Mouse (Mus musculus) cerebral cortex, adult 2 months (tissue): Measurements from ENCODE around the gene Aldh3a2.

Experiments
- WGBS: fragments of 180-500 bp; shearing (Covaris S2); methylation state at CpG from one replicate; pipeline ENCODE4 v1.1.7; 2018; 5-methylcytosine and 5-hydroxymethylcytosine counted together

The Aldh3a2 gene

DNA sequence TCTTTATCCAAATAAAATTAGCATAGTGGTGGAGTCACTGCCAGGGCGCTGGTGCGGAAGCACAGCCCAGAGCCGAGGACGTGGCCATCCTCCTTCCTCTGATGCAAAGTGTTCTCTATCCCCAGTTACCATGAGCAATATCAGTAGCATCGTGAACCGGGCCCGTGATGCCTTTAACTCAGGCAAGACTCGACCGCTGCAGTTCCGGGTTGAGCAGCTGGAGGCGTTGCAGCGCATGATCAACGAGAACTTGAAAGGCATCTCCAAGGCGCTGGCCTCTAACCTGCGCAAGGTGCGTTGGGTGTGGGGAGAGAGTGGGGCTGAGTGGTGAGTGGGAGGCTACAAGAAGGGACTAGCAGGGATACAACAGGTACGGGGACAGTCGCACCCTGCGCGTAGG, 55.2 kb downstream of the Aldh3a2 start:
- WGBS: 39% methylated on average over 20 of the region's 20 CpGs

DNA sequence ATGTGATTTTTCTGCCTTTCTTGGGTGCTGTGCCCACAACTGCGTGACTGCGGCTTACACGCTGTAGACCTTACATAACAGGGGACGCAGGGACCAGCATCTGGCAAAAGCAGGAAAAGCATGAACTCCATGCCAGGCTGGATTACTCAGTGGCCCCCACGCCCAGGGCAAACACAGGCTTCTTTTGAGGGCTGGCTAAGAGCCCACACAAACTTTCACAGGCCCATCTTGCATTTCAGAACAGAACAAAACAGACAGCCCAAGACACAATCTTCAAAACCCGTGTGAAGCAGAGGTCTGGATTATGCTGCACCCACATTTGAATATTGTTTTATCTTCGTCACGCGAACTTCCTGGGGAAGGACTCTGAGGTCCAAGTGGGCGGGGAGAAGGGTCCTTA, 58.9 kb downstream of the Aldh3a2 start:
- WGBS: 67% methylated on average over 10 of the region's 10 CpGs

DNA sequence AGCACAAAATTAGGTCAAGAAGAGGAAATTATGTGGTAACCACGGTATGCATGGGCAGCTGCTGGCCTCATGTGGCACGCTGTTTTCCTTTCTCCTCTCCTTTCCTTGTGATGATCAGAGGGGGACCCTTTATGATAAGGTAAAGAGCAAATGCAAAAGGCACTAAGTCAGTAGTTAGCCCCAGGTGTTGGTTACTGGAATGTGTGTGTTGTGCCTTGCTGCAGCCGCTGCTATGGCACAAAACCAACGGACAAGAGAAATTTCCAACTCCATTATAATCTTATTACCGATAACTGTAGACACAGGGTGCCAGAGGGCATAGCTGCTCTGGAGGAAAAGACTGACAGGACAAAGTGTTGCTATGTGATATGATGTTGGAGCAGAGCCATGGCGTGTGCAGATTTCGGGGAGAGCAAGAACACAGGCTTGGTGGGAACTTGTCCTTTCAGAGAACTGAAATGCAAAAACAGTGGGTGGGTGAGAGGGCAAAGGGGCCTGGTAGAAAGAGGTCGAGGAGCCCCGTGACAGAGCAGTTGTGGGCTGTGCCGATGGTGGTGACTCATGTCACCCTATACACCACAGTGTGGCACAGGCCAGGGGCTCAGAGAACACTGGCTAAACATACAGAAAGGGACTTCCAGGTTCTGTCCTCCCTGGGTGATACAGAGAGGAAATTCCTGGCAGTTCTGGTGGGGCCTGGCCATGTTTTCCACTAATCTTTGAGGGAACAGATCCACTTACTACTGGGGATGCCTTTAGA, 59.6 kb downstream of the Aldh3a2 start, which contains the start of gene Aldh3a1:
Gene Aldh3a1 (plus strand): TSS at position 51 of the 760 bp plus-strand sequence.
- 82% methylated on average over 10 of the region's 10 CpGs for WGBS

DNA sequence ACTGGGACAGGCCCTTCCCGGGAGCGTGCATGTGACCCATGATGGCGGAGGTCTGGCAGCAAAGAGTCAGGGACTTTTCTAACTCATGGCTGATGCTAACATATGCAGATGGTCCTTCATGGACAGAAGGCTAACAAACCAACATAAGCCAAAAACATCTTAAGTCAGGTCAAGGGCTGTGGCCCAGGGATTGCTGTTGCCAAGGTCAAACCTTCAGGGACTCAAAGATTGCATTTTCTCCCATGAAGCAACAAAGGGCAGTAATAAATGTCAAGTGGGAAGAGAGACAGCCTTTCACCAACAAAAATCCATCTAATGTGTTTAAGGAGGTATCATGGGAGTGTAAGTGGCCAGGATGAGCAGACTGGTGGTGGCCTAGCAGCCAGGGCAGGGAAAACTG, 61.1 kb downstream of the Aldh3a2 start:
- 99% methylated on average over 3 of the region's 3 CpGs for WGBS

DNA sequence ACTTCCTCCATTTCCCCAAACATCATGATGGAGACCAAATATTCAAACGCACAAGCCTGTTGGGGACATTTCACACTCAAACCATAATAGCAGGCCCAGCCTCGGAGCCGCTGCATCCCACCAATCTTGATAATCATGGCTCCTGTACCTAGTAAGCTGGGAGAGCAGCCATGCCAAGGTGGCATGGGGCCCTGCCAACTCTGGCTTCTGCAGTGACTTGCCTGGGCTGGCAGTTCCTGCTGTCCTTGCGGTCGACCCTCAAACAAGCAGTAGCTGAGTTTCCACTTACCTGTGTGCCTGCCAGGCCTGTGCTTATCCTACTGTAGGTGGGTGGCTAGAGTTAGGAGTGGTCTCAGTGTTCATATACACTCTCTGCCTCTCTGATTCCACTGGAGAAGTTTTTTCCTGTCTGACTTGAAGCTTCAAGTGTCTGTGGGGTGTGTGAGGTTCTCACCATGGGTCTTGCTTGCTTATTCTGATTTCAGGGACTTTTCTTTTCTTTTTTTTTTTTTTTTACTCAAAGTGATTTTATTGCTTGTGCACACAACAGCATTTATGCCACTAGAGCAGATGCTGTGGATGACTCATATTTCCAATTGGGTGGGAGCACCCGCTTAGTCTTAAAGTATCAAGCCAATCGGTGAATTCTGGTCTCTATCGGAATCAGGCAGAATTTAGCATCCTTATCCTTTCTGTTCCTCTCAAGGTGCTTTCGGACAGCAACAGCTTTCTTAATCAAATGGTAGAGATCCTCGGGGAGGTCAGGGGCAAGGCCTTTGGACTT, 61.9 kb downstream of the Aldh3a2 start:
- WGBS: 69% methylated on average over 10 of the region's 10 CpGs

DNA sequence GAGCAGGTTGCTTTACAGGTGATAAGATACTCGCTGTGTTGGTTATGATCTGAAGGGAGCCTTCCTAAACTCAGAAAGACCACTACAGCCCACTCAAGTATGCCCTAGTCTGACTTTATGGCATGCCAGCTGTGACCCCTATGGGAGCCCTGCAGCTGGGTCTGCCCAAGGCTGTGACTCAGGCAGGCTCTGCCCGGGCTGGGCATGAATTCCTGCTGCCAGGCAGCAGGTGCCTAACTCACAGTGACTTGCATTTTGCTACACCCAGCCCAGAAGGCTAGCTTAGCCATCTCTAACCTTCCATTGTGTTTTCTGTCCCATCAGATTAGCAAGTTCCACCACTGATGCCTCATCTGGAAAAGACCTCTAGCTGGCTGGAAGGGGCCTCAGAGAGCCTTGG, 64.5 kb downstream of the Aldh3a2 start:
- WGBS: 91% methylated on average over 2 of the region's 2 CpGs

DNA sequence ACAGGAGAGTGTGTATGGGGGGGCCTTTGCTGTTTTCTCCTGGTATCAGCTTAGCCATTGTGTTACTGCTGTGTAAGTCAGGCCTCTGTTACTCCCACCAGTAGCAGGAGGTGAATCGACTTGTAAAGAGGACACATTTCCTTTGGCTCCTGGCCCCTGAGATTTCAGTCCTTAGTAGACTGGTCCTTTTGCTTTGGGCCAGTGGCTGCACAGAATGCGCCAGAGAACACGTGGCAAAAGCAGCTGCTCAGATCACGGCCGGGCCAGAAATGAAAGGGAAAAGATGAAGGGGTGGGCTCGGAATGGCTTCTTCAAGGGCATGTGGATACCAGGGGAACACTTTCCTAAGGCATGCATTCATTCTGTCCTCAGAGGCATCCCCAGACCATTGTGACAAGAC, 65.1 kb downstream of the Aldh3a2 start:
- 73% methylated on average over 6 of the region's 6 CpGs for WGBS

DNA sequence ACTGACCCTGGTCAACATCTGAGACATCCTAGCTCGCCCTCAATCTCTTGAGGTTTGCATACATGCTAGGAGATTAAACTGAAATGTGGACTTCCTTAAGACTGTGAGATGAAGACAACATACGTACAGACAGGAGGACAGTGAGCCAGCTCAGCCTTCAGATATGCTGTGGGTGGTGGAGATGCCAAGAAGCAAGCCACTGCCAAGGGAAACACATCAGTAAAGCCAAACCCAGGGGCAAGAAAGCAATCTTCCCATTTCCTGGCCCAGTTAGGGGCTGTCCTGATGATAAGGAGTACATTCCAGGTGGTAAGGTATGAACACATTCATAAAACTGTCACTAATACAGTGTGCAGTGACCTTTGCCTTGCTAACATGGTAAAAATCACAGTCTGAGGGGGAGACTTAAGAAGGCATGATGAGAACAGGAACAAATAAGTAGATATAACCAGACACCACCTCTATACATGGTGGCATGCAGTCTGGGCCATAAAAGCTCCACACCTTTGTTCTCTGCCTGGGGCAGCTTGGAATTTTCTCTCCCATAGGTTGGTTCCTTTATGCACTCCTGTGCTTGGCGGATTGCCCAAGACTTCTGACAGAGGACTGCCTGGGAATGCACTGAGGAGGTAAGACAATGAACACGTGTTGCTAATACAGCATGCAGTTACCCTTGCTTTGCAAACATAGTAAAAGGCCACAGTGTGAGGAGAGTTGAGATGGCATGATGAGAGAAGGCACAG, 67.5 kb downstream of the Aldh3a2 start:
- 74% methylated on average over 4 of the region's 4 CpGs for whole genome bisulfite sequencing

DNA sequence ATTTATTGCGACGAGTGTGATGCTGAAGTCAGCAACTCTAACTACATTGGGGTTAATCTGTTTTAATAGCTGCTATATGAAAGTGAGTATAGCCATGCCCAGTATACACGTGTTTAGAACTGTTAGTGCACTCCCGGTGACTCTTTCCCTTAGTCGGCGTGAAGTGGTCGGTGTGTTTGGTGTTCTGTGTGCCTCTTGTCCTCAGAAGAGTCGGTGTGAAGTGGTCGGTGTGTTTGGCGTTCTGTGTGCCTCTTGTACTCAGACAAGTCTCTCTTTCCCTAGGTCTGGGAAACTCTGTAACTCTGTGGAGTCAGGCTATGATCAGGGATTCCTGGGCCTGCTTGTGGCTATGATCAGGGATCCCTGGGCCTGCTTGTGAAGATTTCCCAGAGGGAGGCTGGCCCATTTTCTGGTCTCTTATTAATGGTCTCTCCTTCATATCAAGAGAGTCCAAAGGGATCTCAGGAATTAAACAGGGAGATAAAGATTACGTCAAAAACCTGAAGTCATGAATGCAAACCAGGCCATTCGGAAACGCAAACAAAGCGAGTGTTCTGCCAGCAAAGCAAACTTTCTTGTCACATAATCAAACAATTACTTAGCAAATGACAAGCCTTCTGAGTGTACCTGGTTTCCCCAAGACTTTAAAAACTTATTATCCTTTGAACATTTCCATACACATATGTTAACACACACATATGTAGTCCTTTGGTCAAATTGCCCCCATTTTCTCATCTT, 70.5 kb downstream of the Aldh3a2 start:
- 84% methylated on average over 14 of the region's 14 CpGs for WGBS

DNA sequence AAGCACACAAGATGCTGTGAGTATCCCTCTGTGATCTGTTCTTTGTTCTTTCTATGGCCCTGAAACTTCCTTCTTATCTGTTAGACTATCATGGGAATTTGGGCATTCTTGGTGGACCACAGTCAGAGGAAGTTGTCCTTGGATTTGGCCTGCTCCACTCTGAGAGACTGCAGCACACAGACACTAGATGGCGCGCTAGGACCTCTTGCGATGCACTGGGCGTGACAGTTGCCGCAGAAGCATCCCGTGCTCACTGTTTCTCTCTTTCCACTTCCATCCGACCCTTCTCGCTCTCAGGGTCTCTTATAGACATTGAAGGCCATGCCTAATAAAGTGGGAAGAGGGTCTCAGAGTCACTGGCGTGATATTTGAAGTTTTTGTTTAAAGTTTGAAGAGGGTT, 73.9 kb downstream of the Aldh3a2 start:
- 6% methylated on average over 9 of the region's 9 CpGs for WGBS

DNA sequence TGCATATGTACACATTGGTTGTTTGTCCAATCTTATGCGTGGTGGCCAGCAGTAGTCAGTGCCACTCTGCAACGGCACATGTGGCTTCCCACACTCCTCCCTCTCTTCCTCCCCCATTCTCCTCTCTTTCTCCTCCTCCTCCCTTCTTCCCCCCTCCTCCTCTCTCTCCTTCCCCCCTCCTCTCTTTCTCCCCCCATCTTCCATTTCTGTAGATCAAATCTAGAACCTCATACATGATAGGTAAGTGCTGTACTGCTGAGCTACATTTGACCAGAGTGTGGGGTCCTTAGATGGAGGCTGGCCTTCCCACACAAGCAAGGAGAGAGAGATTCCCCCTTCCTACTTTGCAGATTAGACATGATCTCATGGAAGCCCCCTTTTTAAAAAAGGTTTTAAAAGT, 74.5 kb downstream of the Aldh3a2 start:
- 93% methylated on average over 2 of the region's 2 CpGs for WGBS

DNA sequence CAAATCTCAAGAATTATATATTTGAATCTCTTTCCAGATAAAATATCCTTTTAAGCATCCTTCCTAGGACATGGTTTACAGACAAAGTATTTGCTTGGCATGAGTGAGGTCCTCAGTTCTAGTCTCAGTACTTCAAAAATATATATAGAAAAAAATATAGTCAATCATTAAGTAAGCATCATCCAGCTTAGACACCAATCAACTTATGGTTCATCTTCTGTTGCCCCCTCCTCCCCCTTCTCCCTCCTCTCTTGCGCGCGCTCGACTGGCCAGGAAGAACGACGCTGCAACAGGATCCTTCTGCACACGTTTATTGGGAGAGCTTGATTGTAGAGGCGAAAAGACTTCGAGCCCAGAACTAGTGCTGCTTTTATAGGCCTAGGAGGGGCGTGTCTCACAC, 75.1 kb downstream of the Aldh3a2 start:
- 84% methylated on average over 9 of the region's 10 CpGs for whole genome bisulfite sequencing

DNA sequence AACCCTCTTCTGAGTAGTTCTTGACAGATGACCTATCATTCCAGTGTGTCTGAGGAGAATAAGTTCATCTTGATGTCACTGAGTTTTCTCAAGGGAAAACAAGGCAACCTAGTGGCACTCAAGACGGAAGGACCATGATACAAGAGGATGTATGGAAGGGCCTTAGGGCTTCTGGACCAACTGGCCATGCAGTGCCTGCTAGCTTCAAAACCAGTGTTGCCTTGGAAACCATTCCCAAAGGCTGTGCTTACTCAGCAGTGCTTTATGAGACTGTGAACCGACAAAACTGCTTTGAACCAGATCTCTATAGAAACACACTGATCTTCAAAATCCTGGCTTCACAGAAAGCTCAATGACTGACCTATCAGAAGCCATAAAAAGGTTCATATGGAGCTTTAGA, 76.5 kb downstream of the Aldh3a2 start:
- WGBS: 74% methylated on average over 2 of the region's 2 CpGs

DNA sequence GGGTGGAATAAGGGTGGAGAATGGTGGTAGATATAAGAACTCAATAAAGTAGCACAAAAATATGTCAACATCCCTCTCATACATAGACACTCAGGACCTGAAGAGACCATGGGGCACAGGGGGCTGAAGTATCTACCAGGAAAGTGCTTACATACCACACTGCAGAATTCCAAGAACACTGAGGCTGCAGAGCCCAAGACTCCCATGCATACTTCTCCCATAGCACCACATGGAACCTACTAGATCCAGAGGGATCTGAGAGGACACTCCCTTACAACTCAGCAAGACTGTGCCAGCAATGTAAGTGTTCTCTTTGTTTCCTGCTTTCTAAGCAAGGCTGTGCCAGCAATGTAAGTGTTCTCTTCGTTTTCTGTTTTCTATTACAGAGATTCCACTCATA, 83.4 kb downstream of the Aldh3a2 start:
- WGBS: 38% methylated on average over 1 of the region's 1 CpGs

DNA sequence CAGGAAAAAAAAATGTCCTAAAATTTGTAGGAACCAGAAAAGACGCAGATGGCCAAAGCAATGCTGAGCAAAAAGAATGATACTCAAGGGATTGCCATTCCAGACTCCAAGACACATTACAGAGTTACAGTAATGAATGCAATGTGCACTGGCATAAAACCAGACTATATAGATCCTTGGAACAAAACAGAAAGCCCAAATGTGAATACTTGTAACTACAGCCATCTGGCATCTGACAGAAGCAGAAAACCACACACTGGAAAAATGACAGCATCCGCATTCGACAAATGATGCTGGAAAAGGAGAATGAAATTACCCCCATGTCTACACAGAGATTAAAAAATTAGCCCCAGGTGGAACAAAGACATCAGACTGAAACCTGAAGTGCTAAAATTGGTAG, 86.9 kb downstream of the Aldh3a2 start:
- 56% methylated on average over 3 of the region's 3 CpGs for WGBS

DNA sequence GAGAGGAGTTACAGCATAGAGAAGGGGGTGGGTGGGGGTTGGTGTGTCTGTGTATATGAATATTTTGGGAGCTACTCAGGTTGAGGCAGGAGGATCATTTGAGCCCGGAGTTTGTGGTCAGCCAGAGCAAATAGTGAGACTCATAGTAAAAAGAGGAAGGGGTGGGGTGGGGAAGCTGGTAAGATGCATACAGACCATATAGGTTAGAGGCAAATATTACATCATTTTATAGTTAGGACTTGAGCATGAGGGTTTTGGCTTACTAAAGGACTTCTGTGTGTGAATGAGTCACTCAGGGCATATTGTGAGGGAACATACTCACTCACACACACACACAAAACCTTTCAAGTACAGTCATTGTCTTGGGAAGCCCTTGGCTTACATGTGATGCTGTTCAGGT, 90.9 kb downstream of the Aldh3a2 start:
- 67% methylated on average over 1 of the region's 1 CpGs for WGBS

DNA sequence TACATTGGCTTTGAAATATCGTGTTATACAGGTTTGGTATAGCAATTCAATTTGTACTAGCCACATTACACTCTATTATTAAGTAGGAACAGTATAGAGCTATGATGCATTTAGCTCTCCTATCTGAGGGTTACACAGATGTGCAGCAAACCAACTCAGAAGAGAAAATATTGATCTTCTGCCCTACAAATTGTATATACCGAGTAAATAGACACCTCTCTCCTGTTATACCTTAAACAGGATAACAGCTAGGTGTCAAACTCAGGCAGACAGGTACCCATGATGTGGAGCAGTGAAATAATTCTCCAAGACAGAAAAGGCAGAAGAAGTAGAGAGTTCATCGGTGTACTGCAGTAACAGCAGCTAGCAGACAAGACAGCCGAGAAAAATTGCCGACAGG, 91.5 kb downstream of the Aldh3a2 start:
- 48% methylated on average over 5 of the region's 5 CpGs for WGBS

DNA sequence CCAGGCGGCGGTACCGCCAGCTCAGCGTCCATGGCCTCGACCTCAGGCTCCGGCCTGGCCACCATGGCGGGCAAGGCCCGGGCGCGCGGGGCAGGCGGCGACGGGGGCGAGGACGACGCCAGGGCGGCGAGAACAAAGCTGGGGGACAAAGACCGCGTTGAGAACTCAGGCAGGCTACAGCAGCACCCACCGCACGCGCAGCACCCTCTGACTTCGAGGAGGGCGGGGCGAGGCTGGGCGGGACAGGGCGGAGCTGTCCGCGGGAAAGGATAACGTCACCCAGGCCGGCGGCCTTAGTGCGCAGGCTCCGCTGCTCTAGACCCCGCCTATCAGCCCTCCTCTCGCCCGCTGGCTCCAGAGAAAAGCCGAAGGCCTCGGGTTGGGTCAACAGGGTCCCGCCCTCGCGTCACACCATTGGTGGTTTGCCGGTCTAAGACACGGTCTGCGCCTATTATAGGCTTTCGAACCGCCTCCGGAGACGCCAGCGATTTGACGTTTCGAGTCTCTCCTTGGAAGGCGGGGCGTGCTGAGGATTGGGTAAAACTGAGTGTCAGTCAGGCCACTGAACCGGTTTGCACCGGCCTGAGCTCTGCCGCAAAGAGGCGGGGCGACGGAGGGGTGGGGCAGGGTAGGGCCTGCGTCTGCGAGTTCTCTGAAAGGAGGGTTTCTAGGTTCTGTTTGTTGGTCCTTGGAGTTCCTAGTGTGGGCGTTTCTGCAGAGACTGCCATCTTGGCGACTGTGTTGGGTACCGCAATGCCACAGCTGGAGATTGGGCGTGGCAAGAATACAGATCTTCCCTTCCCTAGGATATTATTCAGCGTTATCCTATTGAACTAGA, 92.2 kb downstream of the Aldh3a2 start, which contains the start of gene Usp22:
Gene Usp22 (minus strand): TSS at position 235 of the 838 bp plus-strand sequence.
- whole genome bisulfite sequencing: under 1% methylated on average over 69 of the region's 69 CpGs

DNA sequence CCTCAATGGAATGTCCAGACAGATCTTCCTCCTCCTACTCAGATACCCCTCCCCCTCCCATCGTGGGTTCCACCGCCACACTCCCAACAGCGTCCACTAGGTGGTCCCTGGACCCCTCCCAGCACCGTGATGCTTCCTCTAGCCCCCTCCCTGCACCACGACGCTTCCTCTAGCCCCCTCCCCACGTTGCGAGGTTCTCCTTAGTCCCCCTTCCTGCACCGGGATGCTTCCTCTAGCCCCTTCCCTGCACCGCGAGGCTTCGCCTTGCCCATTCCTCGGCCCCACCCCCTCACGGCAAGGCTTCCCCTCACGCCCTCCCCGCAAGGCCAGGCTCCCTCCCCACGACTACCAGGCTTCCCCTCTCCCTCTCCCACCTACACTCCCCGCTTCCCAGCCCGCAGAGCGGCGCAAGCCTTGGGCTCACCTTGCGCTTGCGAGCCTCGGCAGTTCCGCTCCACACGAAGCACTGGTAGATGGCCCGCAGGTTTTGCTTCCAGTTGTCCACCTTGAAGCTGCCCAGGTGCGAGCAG, 92.9 kb downstream of the Aldh3a2 start:
- under 1% methylated on average over 28 of the region's 28 CpGs for WGBS

DNA sequence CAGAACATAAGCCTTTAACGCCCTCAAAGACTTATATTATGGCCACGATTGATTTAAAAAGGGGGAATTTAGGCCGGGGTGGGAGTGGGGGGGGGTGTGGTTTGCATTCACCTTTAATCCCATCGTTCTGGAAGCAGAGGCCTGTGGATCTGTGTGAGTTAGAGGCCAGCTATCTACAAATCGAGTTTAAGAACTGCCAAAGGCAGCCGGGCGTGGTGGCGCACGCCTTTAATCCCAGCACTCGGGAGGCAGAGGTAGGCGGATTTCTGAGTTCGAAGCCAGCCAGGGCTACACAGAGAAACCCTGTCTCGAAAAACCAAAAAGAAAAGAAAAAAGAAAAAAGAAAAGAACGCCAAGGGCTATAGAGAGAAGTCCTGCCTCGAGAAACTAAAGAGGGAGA, 93.8 kb downstream of the Aldh3a2 start:
- 14% methylated on average over 15 of the region's 15 CpGs for WGBS
